Mouse (Mus musculus) gastrocnemius, adult 18-20 months (tissue): Measurements from ENCODE around the gene Mpp4. TPM values are rescaled to one million over a fixed set of nuclear protein-coding genes. Genes with fewer than 3 reads are reported as not detected.

Source experiments
- DNase-seq: peaks from one replicate; pipeline ENCODE4 v3.0.0; 2021; ENCODE audit warnings: low spot score
- long read RNA-seq, 2 experiments: library from polyadenylated mRNA; stranded (forward); transcript quantifications; one replicate each; pipeline ENCODE4 v2.0.0; 2021
- total RNA-seq, 2 experiments: library from RNA; stranded (reverse); gene quantifications; 2 replicates each; pipeline ENCODE4 v1.2.3; 2021

Mpp4 gene
- under 1 TPM; 0.09 to 0.14 TPM for total RNA-seq
- long read RNA-seq, experiment 1, result 0 reads
- long read RNA-seq, experiment 2, result 0 reads

GRCm38 (mm10) chr1:59163030-59163461 lies at the start of gene Mpp4:
Gene Mpp4, minus strand, starts transcription at chr1:59163389.
- no peak for DNase-seq

- no peak for DNase-seq
Measured at GRCm38 (mm10) chr1:59212951-59213350, 49.8 kb upstream of the Mpp4 start.

- no peak for DNase-seq
Measured at GRCm38 (mm10) chr1:59212076-59212779, 49.0 kb upstream of the Mpp4 start.

GRCm38 (mm10) chr1:59211651-59212050 lies 48.5 kb upstream of the Mpp4 start:
- DNase-seq, result no peak

- DNase-seq, result no peak
Measured at GRCm38 (mm10) chr1:59208331-59208730, 45.1 kb upstream of the Mpp4 start.

GRCm38 (mm10) chr1:59204489-59204888 lies 41.3 kb upstream of the Mpp4 start:
- no peak for DNase-seq

GRCm38 (mm10) chr1:59202367-59202766 lies 39.2 kb upstream of the Mpp4 start:
- no peak for DNase-seq

GRCm38 (mm10) chr1:59201561-59201960 lies 38.4 kb upstream of the Mpp4 start:
- no peak for DNase-seq

- no peak for DNase-seq
Measured at GRCm38 (mm10) chr1:59200960-59201359, 37.8 kb upstream of the Mpp4 start.

GRCm38 (mm10) chr1:59194979-59195378 lies 31.8 kb upstream of the Mpp4 start:
- no peak for DNase-seq

GRCm38 (mm10) chr1:59187786-59188185 lies 24.6 kb upstream of the Mpp4 start:
- DNase-seq, result no peak

GRCm38 (mm10) chr1:59186317-59186716 lies 23.1 kb upstream of the Mpp4 start:
- DNase-seq, result no peak

- no peak for DNase-seq
Measured at GRCm38 (mm10) chr1:59185410-59185809, 22.2 kb upstream of the Mpp4 start.

GRCm38 (mm10) chr1:59183045-59183444 lies 19.9 kb upstream of the Mpp4 start:
- no peak for DNase-seq

GRCm38 (mm10) chr1:59182373-59182772 lies 19.2 kb upstream of the Mpp4 start:
- no peak for DNase-seq

- no peak for DNase-seq
Measured at GRCm38 (mm10) chr1:59180003-59180402, 16.8 kb upstream of the Mpp4 start.

GRCm38 (mm10) chr1:59178401-59178800 lies 15.2 kb upstream of the Mpp4 start:
- no peak for DNase-seq

- DNase-seq, result no peak
Measured at GRCm38 (mm10) chr1:59174514-59175373, 11.6 kb upstream of the Mpp4 start.

- no peak for DNase-seq
Measured at GRCm38 (mm10) chr1:59173023-59173422, 9.8 kb upstream of the Mpp4 start.

- DNase-seq, result no peak
Measured at GRCm38 (mm10) chr1:59171875-59172274, 8.7 kb upstream of the Mpp4 start.

GRCm38 (mm10) chr1:59170290-59170689 lies 7.1 kb upstream of the Mpp4 start:
- no peak for DNase-seq

GRCm38 (mm10) chr1:59169586-59169985 lies 6.4 kb upstream of the Mpp4 start:
- DNase-seq, result no peak

GRCm38 (mm10) chr1:59168556-59168955 lies 5.4 kb upstream of the Mpp4 start:
- no peak for DNase-seq
